Mouse (Mus musculus) liver (tissue): ENCODE data around the gene Col4a2.

Experiments
- DNase-seq: peaks from one replicate; pipeline ENCODE4 v3.0.0-alpha.2; 2020; ENCODE audit warnings: mixed read lengths

Col4a2 gene

DNA sequence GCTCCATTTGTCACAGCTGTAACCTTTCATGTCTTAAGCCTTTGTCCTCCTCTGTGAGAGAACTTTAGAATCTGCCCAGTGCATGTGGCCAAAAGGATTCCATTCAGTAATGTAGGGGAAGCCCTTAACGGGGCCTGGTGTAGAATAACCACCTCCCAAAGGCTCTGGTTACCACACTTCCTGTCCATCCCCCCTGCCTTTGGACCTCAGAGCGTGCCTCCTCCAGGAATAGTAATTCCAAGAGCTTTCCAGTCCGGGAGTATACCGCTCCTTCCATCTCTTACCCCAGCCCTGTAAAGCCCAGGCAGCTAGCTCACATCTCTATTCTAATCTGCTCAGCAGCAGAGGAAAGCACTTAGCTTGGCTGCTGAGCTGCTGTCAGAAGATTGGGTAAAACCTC, 14.7 kb downstream of the Col4a2 start:
- no peak for DNase-seq

DNA sequence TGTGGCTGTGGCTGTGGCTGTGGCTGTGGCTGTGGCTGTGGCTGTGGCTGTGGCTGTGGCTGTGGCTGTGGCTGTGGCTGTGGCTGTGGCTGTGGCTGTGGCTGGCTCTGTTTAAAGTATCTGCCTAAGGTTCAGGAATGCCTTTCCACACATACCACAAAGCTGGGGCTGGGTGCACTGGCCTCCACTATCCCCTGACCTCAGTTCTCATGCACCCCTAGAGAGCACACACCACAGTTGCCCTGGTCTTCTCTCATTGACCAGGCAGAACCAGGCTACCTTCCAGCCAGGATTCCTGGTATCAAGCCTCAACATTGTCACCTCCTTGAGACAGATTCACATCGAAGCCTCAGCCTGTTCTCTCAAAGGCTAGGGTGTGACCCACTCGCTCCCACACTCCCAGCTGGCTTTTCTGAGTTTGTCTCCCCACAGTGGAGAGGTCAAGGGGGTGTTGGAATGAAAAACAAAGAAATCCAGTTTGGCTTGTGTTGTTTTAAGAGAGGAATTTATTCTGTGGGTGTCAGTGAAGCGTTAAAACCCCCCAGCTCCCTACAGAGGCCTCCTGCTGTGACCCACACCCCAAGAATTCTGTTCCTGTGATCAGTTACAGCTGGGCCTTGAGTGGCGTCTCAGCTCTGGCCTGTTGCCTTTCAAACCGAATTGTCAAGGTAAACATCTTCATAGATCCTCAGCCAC, 15.3 kb downstream of the Col4a2 start:
- no peak for DNase-seq

DNA sequence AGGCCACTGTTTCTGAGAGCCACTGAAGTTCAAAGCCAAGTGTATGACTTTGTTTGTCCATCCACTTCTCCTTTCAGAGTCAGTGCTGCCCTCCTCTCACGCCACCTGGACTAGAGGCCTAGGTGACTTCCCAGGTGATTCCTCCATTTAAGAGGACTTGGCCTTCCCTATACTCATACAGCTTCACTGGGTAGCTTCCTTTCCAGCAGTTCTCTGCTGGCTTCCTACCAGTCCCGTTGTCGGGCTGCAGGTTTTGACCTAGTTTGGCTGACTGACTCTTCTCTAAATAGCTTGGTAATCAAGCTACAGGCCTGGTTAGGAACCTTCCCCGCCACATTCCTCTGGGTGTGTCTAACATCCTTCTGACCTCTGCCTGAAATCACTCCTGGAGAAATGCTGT, 19.0 kb downstream of the Col4a2 start:
- no peak for DNase-seq

DNA sequence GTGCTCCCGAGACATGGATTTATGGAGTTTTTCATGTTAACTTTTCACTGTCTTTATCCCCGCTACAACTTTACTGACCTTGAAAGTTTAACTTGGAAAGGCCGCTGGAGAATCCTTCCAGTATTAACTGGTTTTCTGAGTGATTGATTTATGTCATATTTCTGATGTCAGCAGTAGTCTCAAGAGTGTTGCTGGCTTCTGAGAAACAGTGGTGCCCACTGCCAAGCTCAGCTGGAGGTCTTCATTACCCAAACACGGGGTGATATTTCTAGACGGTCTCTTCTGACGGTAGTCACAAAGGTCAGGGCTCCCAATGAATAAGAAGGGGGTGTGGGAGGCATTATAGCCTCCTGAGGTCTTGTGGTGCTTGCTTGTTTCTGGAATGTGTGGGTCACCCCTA, 21.1 kb downstream of the Col4a2 start:
- no peak for DNase-seq

DNA sequence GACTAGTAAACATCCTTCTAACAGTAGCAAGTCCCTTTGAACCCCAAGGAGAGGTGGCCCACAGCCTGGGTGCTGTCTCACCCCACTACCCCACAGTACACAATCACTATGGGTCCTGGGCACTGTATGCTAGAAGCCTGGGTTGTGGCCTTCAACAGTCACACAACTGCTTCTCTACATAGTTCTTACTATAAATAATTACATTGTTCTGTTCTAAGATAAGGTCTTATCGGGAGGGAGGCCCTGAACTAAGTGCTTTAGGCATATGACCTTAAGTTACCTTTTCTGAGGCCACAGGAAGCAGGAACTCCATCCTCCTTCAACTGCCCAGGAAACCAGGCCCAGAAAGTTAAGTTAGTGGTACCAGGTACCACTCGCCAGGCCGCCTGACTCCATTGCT, 21.9 kb downstream of the Col4a2 start:
- DNase-seq = no peak

DNA sequence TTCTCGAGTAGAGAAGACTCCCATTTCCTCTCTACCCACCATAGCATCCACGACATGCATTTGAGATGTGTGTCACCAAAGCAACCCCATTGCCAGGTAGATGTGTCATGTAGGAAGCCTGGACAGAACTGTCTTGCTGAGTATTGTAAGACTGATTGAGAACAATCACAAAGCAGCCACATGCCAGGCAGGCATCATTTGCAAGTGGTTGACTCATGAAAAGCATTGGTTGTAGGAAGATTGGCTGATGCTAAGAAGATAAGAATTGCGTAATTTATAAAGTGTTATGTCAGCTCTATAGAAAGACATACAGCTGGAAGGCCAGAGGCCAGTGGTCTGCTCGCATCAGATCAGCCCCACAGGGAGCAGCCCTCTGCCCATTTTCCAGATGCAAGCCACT, 22.6 kb downstream of the Col4a2 start:
- DNase-seq = no peak

DNA sequence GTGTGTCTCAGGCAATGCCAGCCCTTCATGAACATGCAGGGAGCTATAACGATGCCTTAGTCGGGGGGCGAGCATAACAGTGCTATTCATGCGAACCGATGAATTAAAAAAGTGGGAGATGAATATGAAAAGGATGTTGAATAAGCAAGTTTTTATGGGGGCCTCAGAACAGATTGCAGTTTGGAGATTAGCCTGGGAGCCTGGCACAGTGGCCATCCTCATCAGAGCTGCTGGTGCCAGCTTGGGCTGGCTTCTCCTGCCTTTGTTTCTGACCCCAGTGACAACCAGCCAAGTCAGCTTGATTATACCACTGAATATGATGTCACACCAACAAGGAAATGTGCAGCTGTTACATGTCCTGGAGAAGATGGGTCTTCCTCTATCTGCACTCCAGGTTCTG, 23.7 kb downstream of the Col4a2 start:
- no peak for DNase-seq

DNA sequence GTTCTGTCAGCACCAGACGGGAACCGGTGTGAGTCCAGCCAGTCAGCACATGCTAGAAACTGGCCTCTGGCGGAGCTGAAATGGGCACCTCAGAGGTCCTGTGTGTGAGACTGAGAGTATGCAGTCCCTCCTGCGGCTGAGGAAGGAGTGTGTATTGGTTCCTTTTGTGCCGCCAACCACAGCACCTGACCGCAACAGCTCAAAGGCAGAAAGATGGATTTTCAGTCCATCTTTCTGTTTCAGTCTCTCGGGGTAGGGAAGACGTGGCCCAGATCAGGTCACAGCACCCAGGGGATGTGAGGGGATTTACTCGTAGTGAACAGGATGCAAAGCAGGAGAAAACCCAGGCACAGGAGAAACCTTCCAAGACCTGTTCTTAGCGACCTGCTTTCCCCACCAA, 25.0 kb downstream of the Col4a2 start:
- DNase-seq = no peak

DNA sequence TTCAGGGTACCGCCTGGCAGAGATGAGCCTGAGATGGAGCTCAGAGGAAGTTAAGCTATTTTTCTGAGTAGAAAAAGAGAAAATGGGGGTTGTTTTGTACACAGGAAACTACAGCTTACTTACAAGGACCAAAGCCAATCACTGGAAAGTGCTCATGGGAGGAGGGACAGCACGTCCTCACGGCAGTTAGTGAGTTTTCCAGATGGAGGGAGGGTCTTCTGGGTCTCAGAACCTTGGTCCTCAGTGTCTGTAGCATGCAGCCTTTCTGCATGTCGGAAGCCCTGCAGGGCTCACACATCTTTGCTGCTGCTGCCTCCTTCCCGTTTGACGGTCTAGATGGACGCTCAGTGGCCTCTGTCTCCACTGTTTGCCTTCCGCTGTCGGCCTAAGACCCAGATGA, 25.9 kb downstream of the Col4a2 start:
- DNase-seq = no peak

DNA sequence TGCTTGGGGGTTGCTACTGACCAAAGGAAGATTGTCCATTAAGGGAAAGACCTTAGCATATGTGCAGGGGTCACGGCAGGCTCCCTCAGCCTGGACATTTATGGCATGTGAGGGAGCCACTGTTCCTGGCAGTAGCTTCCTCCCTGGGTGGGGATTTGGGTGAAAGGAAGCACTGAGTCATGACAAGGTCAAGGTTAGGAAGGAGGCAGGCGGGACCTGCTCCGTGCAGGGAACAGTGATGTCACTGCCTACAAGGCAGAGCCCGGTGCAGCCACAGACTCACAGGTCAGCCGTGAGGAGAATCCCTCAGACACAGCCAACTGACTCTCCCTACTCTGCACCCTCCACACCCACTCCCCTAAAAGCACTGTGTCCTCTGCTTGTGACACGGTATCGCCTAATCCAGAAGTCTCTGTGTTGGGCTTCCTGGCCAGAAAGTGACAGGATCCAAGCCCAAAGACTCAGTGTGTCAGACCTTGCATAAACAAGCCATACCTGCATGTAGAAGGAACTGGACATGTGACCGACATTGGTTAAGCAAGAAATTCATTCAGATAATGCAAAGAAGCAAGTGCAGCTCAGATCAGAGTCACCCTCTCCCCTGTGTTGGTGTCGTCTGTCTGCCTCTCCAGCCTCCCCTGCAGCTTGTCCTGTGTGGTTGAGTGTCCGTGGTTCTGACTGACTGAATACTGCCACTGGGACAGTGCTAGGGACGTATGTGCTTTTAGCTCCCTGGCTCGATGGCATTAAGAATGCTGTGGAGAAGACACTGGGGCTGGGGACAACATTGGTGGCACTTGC, 27.9 kb downstream of the Col4a2 start:
- DNase-seq = no peak

DNA sequence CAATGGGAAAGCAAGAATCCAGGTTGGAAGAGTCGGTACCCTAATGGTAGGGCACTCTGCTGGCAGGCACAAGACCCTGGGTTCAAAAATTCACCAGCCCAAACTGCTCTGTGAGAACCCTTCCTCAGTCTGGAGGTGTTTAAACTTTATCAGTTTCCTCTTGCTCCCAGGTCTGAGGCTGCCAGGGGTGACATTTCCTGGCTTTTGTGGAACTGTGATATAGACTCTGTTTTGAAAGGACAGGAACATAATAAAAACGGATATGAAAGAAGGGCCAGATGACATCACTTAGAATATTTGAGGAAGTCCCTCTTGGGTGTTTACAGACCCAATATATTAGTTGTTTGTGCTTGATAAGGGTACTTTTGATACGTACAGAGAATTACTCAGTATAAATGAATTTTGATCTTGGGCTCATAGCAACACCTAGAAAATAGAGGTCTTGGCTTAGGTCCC, 28.5 kb downstream of the Col4a2 start:
- DNase-seq = no peak

DNA sequence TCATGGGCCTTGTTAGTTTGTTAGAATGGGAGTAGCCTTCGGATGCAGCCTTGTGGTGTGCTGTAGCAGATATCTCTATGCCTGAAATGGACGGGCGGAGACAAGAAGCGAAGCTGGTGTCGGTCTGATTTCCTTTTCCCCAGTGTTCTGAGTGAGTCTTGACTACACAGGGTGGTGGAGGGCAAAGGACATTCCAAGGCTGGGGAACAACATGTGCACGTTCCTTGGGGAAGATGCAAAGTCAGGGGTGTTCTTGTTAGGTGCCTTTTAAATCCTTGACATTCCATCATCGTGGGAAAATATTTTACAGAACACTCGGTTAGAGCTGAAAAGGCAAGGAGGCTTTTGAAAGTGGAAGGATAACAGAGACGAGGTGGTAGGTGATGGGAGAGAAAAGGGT, 31.9 kb downstream of the Col4a2 start:
- no peak for DNase-seq

DNA sequence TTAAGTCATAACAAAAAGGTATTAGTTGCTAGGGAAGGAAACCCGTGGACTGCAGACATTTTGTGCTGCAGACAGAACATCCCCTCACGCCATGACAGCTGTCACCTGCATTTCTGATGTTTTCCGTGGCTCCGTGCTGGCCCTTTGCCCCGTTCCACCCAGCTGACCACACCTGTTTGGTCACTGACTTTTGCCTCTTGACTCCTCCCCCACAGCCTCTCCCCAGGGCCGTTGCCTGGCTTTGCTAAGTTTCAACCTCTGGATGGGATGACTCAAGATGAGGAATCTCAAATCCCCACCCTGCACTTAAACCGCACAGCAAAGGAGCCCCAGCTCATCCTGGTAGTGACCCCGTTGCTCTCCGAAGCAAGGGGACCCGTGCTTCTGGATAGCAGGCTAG, 33.6 kb downstream of the Col4a2 start:
- no peak for DNase-seq

DNA sequence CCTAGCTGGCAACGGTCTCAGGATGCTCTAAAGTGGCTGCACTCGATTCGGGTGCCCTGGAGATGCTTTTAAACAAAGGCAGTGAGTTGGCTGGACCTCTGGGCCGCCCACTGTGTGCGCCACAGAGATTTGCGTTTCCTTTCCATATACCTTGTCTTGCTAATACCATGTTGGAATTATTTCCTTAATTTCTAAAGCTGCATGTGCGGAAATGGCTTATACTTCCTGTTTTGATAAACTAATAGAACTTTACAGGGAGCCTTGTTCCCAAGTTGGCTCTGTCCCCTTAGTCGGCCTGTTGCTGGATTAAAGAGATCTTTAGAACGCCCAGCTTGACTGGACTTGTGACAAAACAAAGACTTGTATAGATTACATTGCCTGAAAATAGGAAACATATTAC, 35.1 kb downstream of the Col4a2 start:
- no peak for DNase-seq

DNA sequence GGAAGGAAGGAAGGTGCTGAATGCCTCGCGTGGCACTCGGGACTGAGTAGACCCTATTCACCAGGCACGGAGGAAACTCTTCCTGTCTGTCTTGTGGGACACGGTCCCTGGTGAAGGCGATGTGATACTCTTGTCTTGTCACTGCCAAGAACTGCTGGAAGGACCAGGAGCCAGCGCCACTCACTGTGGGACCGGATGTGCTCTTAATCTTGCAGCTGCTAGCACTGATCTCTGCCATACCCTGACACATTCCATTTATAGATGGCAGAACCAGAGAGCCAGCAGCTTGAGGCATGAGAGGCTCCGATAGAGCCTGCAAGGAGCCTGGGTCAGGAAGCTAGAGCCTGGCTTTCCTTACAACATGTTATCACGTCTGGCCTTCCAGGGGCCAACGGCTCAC, 36.0 kb downstream of the Col4a2 start:
- no peak for DNase-seq

DNA sequence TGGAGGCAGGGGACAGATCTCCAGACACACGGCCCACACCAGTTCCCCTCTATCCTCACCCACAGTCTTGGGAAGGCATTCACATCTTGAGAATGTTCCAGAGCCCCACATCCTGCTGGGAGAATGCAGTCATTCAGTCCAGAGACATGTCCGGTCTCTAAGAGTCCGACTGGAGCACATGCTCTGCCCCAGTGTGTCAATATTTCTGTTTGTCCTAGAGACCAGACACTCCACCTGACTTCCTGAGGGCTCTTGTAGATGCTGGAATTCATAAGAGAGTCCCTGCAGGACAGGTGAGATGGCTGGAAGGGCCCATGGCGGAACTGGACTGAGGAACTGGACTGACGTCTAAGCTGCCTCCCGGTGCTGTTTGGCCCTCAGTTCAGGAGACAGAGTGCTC, 38.8 kb downstream of the Col4a2 start:
- no peak for DNase-seq

DNA sequence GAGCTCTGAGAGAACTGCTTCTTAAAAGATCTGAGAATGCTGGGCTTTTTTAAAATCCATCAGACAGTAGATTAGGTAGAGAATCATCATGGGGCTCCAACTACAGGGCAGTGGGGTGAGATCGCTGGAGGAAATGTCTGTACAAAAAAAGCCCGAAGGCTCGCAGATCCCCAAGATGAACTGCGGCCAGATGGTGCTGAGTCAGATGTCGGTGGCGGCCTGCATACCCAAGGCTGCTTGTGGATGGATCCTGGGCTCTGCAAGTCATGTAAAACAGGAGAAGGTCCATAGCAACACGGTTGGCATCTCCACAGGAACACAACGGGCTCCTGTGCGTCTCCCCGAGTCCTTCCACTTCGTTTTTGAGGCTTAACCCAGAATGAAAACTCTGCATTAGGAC, 39.9 kb downstream of the Col4a2 start:
- no peak for DNase-seq

DNA sequence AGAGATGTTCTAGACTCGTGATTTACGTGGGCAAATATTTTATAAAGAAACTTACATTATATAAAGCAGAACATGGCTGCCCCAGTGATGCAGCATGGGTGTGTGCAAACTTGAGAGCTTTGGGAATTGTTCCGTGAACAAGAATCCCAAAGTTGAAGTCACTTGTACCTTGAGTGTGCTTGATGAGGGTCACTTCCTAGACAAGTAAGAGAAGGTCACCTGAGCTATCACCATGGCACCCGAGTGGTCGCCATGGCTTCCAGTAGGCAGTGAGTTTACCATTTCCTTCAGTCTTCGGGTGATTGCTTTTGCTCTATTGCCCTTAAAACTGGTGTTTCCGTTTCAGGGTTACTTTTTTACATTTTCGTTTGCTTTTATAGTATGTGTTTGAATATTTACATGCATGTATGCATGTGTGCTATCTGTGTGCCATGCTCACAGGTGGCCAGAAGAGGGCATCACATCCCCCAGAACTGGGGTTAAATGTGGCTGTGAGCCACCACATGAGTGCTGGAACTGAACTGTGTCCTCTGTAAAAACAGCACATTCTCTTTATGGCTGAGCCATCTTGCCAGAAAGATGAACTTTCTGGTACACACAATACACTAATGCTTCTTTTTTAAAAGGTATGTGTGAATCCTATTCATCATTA, 42.3 kb downstream of the Col4a2 start:
- DNase-seq = no peak

DNA sequence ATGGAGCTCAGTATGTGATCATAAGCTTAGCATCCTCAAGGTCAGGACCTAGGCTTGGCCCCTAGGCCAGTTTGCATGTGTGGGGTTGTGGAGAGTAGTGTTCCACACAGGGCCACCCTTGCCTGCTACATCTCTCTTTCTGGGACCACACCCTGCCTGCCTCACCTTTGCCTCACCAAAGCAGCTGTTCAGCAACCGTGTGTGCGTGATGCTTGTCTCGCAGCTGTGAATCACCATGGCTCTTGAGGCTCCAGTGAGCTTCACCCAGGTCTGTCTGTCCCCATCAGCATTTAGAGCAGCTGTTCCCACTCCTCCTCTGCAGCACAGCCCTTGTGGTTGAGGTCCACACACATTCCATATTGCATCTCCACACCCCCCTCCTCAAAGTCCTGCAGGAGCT, 43.3 kb downstream of the Col4a2 start:
- DNase-seq = no peak

DNA sequence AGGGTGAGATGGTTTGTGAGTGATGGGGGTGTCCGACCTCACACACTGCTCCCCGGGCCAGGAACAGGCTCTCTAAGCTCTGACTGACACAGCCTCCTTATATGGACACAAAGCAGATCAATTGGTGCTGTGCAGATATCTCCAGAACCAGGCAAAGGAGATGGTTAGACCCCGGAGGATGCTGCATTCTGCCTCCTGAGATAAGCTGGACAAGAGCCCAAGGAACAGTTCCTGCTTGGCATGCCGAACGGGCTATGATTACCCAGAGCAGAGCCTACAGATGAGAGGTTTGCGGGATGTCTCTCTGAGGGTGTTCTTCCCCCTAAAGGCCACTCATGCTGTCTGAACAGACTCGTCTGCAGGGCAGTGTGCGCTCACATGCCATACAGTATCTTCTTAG, 44.2 kb downstream of the Col4a2 start:
- no peak for DNase-seq

DNA sequence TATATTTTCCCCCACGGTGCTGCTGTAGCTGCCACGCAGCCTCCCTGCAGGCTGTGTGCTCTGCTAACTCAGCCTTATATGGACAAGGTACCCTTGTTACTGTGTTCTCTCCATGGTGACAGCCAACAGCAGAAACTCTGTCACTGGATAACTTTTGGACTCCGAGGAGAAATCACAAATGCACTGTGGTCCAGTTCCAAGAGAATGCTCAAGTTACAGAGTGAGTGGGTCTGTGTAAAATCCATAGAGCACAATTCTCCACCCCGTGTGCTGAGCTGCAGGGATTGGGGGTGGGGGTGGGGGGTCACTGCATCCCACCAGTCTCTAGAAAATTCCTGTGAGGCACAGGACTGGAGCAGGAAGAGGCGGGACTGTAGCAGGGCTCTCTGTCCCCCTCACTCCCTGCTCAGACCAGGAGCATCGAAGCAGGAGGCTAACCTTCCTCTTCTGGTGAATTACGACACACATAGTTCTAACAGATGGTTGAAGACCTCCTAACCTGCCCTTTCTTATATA, 45.4 kb downstream of the Col4a2 start:
- no peak for DNase-seq

DNA sequence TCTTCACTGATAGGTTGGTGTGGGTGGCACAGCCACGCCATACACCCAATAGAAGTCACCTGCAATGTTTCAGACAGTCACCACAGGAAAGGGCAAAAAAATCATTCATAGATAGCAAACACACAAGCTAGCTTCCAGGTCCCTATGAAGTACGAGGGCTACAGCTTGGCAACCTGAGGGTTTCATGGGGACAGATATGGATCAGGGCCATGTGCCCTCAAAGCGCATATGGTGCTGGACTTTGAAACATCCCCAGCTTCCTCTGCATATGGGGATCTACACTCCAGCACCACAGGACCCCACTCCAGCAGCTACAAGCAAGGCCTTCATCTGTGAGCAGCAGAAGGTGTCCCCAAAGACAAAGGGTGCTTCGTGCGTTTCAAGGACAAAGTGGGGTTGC, 47.2 kb downstream of the Col4a2 start:
- DNase-seq = no peak

DNA sequence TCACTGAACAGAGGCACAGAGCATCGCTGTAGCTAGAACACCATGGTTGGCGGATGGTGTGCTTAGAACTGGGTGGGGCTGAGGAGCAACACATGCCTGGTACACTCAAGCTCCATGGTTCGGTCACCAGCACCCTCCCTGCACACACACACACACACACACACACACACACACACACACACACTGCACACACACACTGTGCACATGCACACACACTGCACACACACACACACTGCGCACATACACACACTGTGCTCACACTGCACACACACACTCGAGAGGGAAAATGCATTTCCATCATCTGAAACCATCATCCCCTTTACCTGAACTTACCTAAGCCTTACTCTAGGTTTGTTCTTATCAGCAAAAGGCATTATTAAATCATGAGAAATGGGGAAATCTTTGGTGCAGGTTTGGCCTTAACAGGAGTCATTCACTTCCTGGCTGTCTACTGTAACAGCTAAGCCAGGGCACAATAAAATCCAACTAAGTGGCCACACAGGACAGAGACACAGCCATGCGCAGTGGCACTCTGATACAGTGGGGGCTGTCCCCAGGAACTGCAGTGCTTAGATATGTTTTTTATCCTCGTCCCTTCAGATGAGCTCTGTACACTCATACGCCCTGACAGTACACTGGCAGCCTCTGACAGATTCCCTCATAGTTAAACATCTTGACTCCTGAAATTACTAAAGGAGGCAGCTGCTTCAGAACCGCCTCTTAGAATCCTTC, 49.1 kb downstream of the Col4a2 start:
- no peak for DNase-seq
